Mouse (Mus musculus): ENCODE measurements around the gene Arl8a. TPM values are rescaled to one million over a fixed set of nuclear protein-coding genes. Genes with fewer than 3 reads are reported as not detected.

Arl8a gene
- polyA plus RNA-seq (2015; fragmentation: Nextera tagmentation; extraction: Ambion mirVana) = 17.4 and 25.4 TPM in 2 replicates

GRCm38 (mm10) chr1:135146077-135146945, at the start of gene Arl8a:
Gene Arl8a, plus strand, starts transcription at chr1:135146824.

GRCm38 (mm10) chr1:135105124-135105523, 41.5 kb upstream of the Arl8a start, which contains the start of gene Lgr6:
Gene Lgr6, minus strand, starts transcription at chr1:135105276.

GRCm38 (mm10) chr1:135132473-135132872, 14.2 kb upstream of the Arl8a start, which contains the start of gene Ptpn7:
Gene Ptpn7, plus strand, starts transcription at chr1:135132700.

GRCm38 (mm10) chr1:135167435-135167834, 20.8 kb downstream of the Arl8a start, which contains the start of gene Gpr37l1:
Gene Gpr37l1, minus strand, starts transcription at chr1:135167681.

Other genes starting within 250 kb of the Arl8a start
- gene Ppp1r12b, start 190.9 kb upstream of the Arl8a start, polyA plus RNA-seq (2015; fragmentation: Nextera tagmentation; extraction: Ambion mirVana) = 3.2 and 4.0 TPM in 2 replicates
- 42.0 and 51.0 TPM in 2 replicates for gene Ube2t, start 184.3 kb upstream of the Arl8a start, polyA plus RNA-seq (2015; fragmentation: Nextera tagmentation; extraction: Ambion mirVana)
- gene Lgr6, start 41.5 kb upstream of the Arl8a start, polyA plus RNA-seq (2015; fragmentation: Nextera tagmentation; extraction: Ambion mirVana) = 6.3 and 8.7 TPM in 2 replicates
- 26.3 and 26.9 TPM in 2 replicates for gene Ptpn7, start 14.1 kb upstream of the Arl8a start, polyA plus RNA-seq (2015; fragmentation: Nextera tagmentation; extraction: Ambion mirVana)
- not detected in 2 replicates for gene Gpr37l1, start 20.9 kb downstream of the Arl8a start, polyA plus RNA-seq (2015; fragmentation: Nextera tagmentation; extraction: Ambion mirVana)
- 0.17 TPM in 1 of 2 replicates, not detected in the other for gene Elf3, start 111.7 kb downstream of the Arl8a start, polyA plus RNA-seq (2015; fragmentation: Nextera tagmentation; extraction: Ambion mirVana)
- 32.8 and 40.2 TPM in 2 replicates for gene Rnpep, start 137.3 kb downstream of the Arl8a start, polyA plus RNA-seq (2015; fragmentation: Nextera tagmentation; extraction: Ambion mirVana)
- gene Timm17a, start 167.0 kb downstream of the Arl8a start, polyA plus RNA-seq (2015; fragmentation: Nextera tagmentation; extraction: Ambion mirVana) = 136 and 154 TPM in 2 replicates
- 1.1 and 1.2 TPM in 2 replicates for gene Lmod1, start 178.0 kb downstream of the Arl8a start, polyA plus RNA-seq (2015; fragmentation: Nextera tagmentation; extraction: Ambion mirVana)
- 6.0 and 8.9 TPM in 2 replicates for gene Shisa4, start 228.4 kb downstream of the Arl8a start, polyA plus RNA-seq (2015; fragmentation: Nextera tagmentation; extraction: Ambion mirVana)